Comparison of ENCODE assay signal across 8 mouse cellular contexts in the genomic region with DNA sequence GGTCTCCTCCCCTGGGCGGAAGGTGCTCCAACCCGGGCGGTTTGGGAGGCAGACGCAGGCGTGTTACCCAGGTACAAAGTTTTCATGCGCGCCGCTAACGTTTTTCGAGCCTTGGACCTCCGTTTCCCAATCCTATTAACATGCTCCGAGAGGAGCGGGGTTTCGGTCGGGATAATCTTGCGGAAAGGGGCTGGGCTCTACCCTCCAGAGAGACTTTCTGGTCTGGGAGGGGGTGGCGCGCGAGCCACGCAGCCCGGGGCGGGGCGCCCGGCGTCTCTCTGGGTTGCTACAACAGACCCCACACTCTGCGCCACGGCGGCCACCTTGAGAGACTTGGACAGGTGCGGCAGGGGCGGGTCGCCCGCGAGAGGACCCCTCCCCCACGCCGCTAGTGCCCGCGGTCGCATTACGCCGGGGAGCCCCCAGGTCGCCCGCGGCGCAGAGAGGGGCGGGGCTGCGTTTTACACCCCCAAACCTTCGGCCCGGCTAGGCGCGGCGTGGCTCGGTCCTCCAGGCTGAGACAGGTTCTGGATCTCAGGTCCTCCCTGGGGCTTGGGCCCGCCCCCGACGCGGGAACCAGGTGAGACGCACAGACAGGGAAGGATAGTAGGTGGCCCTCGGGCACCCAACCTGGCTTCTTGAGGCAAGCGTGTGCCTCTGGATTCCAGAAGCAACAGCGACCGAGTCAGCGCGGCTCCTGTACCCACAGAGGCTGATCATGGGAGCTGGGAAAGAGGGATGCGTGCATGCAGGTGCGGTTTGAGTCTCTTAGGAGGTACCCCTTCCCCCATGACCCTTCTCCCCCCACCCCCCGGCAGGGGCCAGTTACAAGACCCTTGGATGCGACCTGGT. TPM values are rescaled to one million over a fixed set of nuclear protein-coding genes. Genes with fewer than 3 reads are reported as not detected.
DNase-seq lines count a peak whose midpoint lies in the region; ATAC-seq and TF ChIP-seq lines count a peak whose summit lies in the region.

No protein-coding gene starts in this region.

- under 1% methylated on average over 66 of the region's 67 CpGs for WGBS in intestine, embryonic 16.5 days
- 3% methylated on average over 67 of the region's 67 CpGs for WGBS in liver, embryonic 15.5 days (ENCODE audit: insufficient replicate concordance)
- 1% methylated on average over 67 of the region's 67 CpGs for WGBS in olfactory bulb, adult 2 months

- peaks cover 35% of the 10 kb centered on the region for H3K27me3 ChIP-seq in intestine, embryonic 16.5 days (replicated peaks; ENCODE audit: control insufficient read depth, insufficient read depth, low read length)
- H3K27me3 ChIP-seq in liver, embryonic 15.5 days, result peaks cover 59% of the 10 kb centered on the region

- DNase-seq in ovary, postnatal 10 days (ENCODE audit: low spot score), result peak; percentile 18
- DNase-seq in ovary, adult 18-20 months (ENCODE audit: low spot score), result no peak
- peak; percentile 35 for DNase-seq in embryo, embryonic 11 days
- DNase-seq in layer of hippocampus, adult 9-10 months (ENCODE audit: low spot score), result no peak
- DNase-seq in spleen, adult 12 weeks (ENCODE audit: low spot score), result no peak

- no peak for TF ChIP-seq CTCF in olfactory bulb, adult 2 months (IDR thresholded peaks at IDR 0.05; ENCODE audit: insufficient read depth, low read depth, low read length)

- ATAC-seq in intestine, embryonic 16.5 days, result peak; percentile 77
- ATAC-seq in liver, embryonic 15.5 days (ENCODE audit: insufficient read depth), result peak; percentile 43; the same call in 1 of the 2 replicates

- peak overlapping the region; percentile 62 for H3K4me3 ChIP-seq in intestine, embryonic 16.5 days (ENCODE audit: low read length)
- H3K4me3 ChIP-seq in liver, embryonic 15.5 days (replicated peaks), result peak overlapping the region; percentile 51
- peak overlapping the region; percentile 36 for H3K4me3 ChIP-seq in olfactory bulb, adult 2 months (ENCODE audit: insufficient read depth, low read depth, low read length)

- H3K36me3 ChIP-seq in intestine, embryonic 16.5 days (ENCODE audit: control insufficient read depth, insufficient read depth, low read length), result no peaks in the 10 kb centered on the region
- H3K36me3 ChIP-seq in liver, embryonic 15.5 days (replicated peaks), result no peaks in the 10 kb centered on the region

- peak overlapping the region; percentile 93 for H3K4me2 ChIP-seq in intestine, embryonic 16.5 days (ENCODE audit: low read depth, low read length)
- peak overlapping the region; percentile 56 for H3K4me2 ChIP-seq in liver, embryonic 15.5 days

- H3K27ac ChIP-seq in intestine, embryonic 16.5 days (ENCODE audit: low read length), result peak overlapping the region; percentile 30; the same call in 1 of the 2 replicates
- H3K27ac ChIP-seq in liver, embryonic 15.5 days (replicated peaks), result no peak overlapping the region
- H3K27ac ChIP-seq in olfactory bulb, adult 2 months (ENCODE audit: insufficient read depth, low read depth, low read length), result no peak overlapping the region

- 0 out of 2 replicates have a peak, but pooled peaks cover 3% of the 10 kb centered on the region for H3K4me1 ChIP-seq in intestine, embryonic 16.5 days (ENCODE audit: control insufficient read depth, insufficient read depth, low read length)
- H3K4me1 ChIP-seq in liver, embryonic 15.5 days (replicated peaks), result no peaks in the 10 kb centered on the region
- H3K4me1 ChIP-seq in olfactory bulb, adult 2 months (ENCODE audit: control insufficient read depth, insufficient read depth, low read length), result peaks cover 19% of the 10 kb centered on the region

- peak overlapping the region; percentile 65 for H3K9ac ChIP-seq in intestine, embryonic 16.5 days (ENCODE audit: low read depth, low read length)
- no peak overlapping the region for H3K9ac ChIP-seq in liver, embryonic 15.5 days

- H3K9me3 ChIP-seq in intestine, embryonic 16.5 days (ENCODE audit: control insufficient read depth, low read length), result no peaks in the 10 kb centered on the region
- H3K9me3 ChIP-seq in liver, embryonic 15.5 days (replicated peaks), result no peaks in the 10 kb centered on the region

- TF ChIP-seq POLR2A in olfactory bulb, adult 2 months (IDR thresholded peaks at IDR 0.05; ENCODE audit: insufficient read depth, low read depth, low read length), result no peak

RNA-seq across cellular contexts. Expression of gene Shank2, which starts 23.7 kb away (rescaled TPM):
- polyA plus RNA-seq in intestine, embryonic 16.5 days (2015; fragmentation: Nextera tagmentation; extraction: Ambion mirVana), result 1.0 and 1.2 TPM in 2 replicates
- 0.54 and 0.66 TPM in 2 replicates for polyA plus RNA-seq in liver, embryonic 15.5 days (2015; fragmentation: Nextera tagmentation; extraction: Ambion mirVana)
- 53.3 TPM in 1 of 2 replicates, not detected in the other for polyA plus RNA-seq in olfactory bulb, adult 2 months (2012; ENCODE audit: insufficient read depth, insufficient read length, low replicate concordance, missing spikeins)

Comparison
In these comparisons a context has a peak if more than half of its experiments do, and no peak if none do; other contexts are left out.
1. DNase-seq: peak in ovary, postnatal 10 days (single experiment) and embryo, embryonic 11 days (single experiment); none in ovary, adult 18-20 months (single experiment), layer of hippocampus, adult 9-10 months (single experiment) and spleen, adult 12 weeks (single experiment).
2. Peak in every context shown above with its lines, with median percentiles within 50 percentile points of each other: H3K4me3 ChIP-seq.